Mouse (Mus musculus): ENCODE measurements around the gene Znrf1.

GRCm38 (mm10) chr8:111577880-111578533 lies 42.1 kb downstream of the Znrf1 start:
- TF ChIP-seq CTCF (IDR thresholded peaks at IDR 0.05; ENCODE audit: extremely low read depth, insufficient read depth, insufficient read length, insufficient replicate concordance) (no peak), POLR2A (IDR thresholded peaks at IDR 0.05; ENCODE audit: low read depth, low read length) (no peak)
